Mouse (Mus musculus): Measurements from ENCODE around the gene Gm281.

GRCm38 (mm10) chr14:13812801-13813479 is 101.3 kb downstream of the Gm281 start:
- no peak for TF ChIP-seq TAL1 (IDR thresholded peaks at IDR 0.05; ENCODE audit: low read length)
- TF ChIP-seq GATA1 (IDR thresholded peaks at IDR 0.05; ENCODE audit: low read length), result no peak

All from erythroblast, embryonic 14.5 days (primary cell).